Mouse (Mus musculus): ENCODE data around the gene 4932438A13Rik.

DNA sequence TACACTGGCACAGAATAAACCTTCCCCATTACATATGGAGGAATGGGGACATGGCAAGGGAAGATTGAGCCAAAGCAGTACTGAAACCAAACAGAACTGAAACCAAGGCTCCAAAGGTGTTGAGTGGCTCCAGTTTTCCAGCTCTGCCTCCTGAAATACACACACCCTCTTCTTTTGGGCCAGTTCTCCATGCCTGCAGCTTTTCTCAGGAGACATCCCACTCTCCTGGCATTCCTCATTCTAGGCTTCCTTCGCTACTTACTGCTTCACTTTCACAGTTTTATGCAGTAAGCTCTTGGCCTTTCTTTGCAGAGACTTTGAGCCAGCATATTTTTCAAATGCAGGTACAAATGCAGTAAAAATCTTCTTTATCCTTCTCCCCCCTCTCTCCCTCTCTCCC, 188.6 kb downstream of the 4932438A13Rik start:
- no peak for TF ChIP-seq CTCF (conservative IDR thresholded peaks at IDR 0.05; ENCODE audit: low read length)
- no peak for TF ChIP-seq NANOG (IDR thresholded peaks at IDR 0.05; ENCODE audit: borderline replicate concordance, low read length)
- TF ChIP-seq POU5F1 (IDR thresholded peaks at IDR 0.05; ENCODE audit: borderline replicate concordance, low read length): no peak
